Mouse (Mus musculus): ENCODE results near the gene Gm10273.

Gm10273 gene

GRCm38 (mm10) chr10:59403793-59404149 is 8.3 kb downstream of the Gm10273 start:
- DNase-seq: no peak

GRCm38 (mm10) chr10:59408499-59408898 is 13.1 kb downstream of the Gm10273 start:
- no peak for DNase-seq

GRCm38 (mm10) chr10:59410264-59410663 is 14.8 kb downstream of the Gm10273 start:
- DNase-seq: no peak

- no peak for DNase-seq
Measured at GRCm38 (mm10) chr10:59413711-59414110, 18.3 kb downstream of the Gm10273 start.

GRCm38 (mm10) chr10:59416623-59417022 is 21.2 kb downstream of the Gm10273 start:
- DNase-seq: no peak

- DNase-seq: no peak
Measured at GRCm38 (mm10) chr10:59419516-59419915, 24.1 kb downstream of the Gm10273 start.

GRCm38 (mm10) chr10:59424453-59424852 is 29.0 kb downstream of the Gm10273 start:
- DNase-seq: no peak

GRCm38 (mm10) chr10:59425369-59425768 is 29.9 kb downstream of the Gm10273 start:
- no peak for DNase-seq

GRCm38 (mm10) chr10:59426371-59426770 is 30.9 kb downstream of the Gm10273 start:
- DNase-seq: no peak

- DNase-seq: no peak
Measured at GRCm38 (mm10) chr10:59429448-59430135, 34.2 kb downstream of the Gm10273 start.

GRCm38 (mm10) chr10:59430701-59431218 is 35.3 kb downstream of the Gm10273 start:
- no peak for DNase-seq

GRCm38 (mm10) chr10:59435746-59436145 is 40.3 kb downstream of the Gm10273 start:
- DNase-seq: no peak

GRCm38 (mm10) chr10:59438651-59439050 is 43.2 kb downstream of the Gm10273 start:
- DNase-seq: no peak

GRCm38 (mm10) chr10:59439508-59439931 is 44.1 kb downstream of the Gm10273 start:
- no peak for DNase-seq

- no peak for DNase-seq
Measured at GRCm38 (mm10) chr10:59440177-59440576, 44.7 kb downstream of the Gm10273 start.

- no peak for DNase-seq
Measured at GRCm38 (mm10) chr10:59441735-59442134, 46.3 kb downstream of the Gm10273 start, which contains the start of gene Oit3. Gene Oit3 (minus strand): TSS chr10:59441778.

GRCm38 (mm10) chr10:59443212-59443611 is 47.8 kb downstream of the Gm10273 start:
- no peak for DNase-seq

- no peak for DNase-seq
Measured at GRCm38 (mm10) chr10:59444106-59444505, 48.7 kb downstream of the Gm10273 start.

GRCm38 (mm10) chr10:59444635-59445034 is 49.2 kb downstream of the Gm10273 start:
- DNase-seq: no peak

Data from right cerebral cortex, postnatal 14 days (tissue).